Mouse (Mus musculus) embryo, embryonic 10 days (tissue): ENCODE results near the gene Col23a1.
"Not testable (repeated sequence)": the region's sequence is repeated elsewhere in the genome, so short reads cannot be mapped to it uniquely, and the experiment has no call there.

Experiments
- DNase-seq: peaks from one replicate; pipeline ENCODE4 v3.0.0-alpha.2; 2015; ENCODE audit warnings: low spot score

Col23a1 gene

DNA sequence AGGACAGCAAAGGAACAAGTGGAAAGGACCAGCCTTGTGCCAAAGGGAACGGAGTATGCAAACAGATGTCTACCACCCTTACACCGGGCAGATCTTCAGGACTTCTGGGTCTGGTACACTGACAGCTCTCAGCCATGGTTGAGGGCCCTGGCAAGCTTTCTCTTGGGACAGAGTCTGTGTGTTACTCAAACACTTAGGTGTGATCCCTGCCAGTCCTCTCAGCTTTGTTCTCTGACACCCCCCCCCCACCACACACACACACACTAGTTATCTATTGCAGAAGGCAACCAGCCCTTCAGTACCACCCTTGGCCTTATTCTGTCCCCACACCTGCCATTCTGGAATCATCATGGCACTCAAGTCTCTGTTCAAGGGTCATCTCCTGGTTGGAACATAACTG, 332.1 kb downstream of the Col23a1 start:
- DNase-seq: no peak

- no peak for DNase-seq
Observed at GRCm38 (mm10) chr11:51622971-51623491, 333.3 kb downstream of the Col23a1 start.

GRCm38 (mm10) chr11:51625187-51625820, 335.6 kb downstream of the Col23a1 start:
- no peak for DNase-seq

GRCm38 (mm10) chr11:51627425-51627824, 337.7 kb downstream of the Col23a1 start:
- no peak for DNase-seq

GRCm38 (mm10) chr11:51627907-51628306, 338.2 kb downstream of the Col23a1 start:
- no peak for DNase-seq

GRCm38 (mm10) chr11:51629651-51630314, 340.1 kb downstream of the Col23a1 start:
- DNase-seq: no peak

GRCm38 (mm10) chr11:51632130-51632753, 342.5 kb downstream of the Col23a1 start:
- no peak for DNase-seq

- not testable (repeated sequence) for DNase-seq
Observed at GRCm38 (mm10) chr11:51633200-51633599, 343.5 kb downstream of the Col23a1 start.
